Mouse (Mus musculus): ENCODE results near the gene Ganab.
A peak's percentile ranks its signal among the peaks of the same experiment; 100 is the strongest.

The Ganab gene

DNA sequence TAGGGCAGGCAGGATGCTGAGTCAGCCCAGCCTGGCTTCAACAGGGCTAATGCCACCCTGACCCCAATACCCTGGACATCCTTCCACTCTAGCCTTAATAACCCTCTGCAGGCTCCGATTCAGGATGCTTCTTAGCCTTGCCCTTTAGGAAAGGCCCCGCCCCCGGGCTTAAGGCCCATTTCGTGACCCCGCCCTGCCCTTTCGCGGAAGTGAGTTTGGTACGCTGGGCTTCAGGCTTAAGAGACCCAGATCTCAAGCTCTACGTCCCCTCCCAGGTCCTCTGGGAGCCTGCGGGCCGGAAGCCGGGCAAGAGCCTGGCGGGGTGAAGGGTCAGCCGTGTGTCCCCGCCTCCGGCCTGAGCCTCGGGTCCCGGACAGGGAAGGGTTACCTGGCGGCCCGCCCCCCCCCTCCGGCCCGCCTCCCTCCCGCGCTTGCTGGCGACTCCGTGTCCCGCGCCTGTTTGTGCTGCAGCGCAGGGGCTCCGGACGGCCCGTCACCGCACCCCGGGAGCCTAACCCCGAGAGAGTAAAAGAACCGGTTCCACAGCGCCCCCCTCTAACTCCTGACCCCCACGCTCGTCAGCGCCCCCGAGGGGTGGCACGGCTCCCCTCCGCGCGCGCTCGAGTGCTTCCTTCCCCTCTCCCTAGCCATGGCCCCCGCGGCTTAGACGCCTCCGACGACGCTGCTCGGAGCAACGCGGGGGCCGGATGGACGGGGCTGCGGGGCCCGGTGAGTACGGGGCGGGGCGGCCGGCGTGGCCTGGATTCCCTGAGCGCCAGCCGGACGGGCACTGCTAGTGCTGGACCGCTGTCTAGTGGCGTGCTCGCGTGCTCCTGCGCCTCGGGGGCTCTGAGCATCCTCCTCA lies 31.6 kb downstream of the Ganab start, which contains the start of the genes Rom1 and Eml3:
TSS of gene Rom1 (minus strand) at position 133 of the 865 bp plus-strand sequence.
TSS of gene Eml3 (plus strand) at position 329 of the 865 bp plus-strand sequence.
- peak; percentile 79 to 92 for DNase-seq (ENCODE audit: low spot score in 2 of 2)

GRCm38 (mm10) chr19:8930117-8930516 lies 32.2 kb downstream of the Ganab start:
- no peak for DNase-seq (ENCODE audit: low spot score in 2 of 2)

- DNase-seq (ENCODE audit: low spot score in 2 of 2), result no peak
These were observed 32.9 kb downstream of the Ganab start for GRCm38 (mm10) chr19:8930771-8931170.

- no peak for DNase-seq (ENCODE audit: low spot score in 2 of 2)
These were observed 38.9 kb downstream of the Ganab start for GRCm38 (mm10) chr19:8936736-8937135.

GRCm38 (mm10) chr19:8940526-8941133 lies 42.8 kb downstream of the Ganab start:
- no peak for DNase-seq (ENCODE audit: low spot score in 2 of 2)

- peak in 1 of 2 experiments; percentile 36 for DNase-seq (ENCODE audit: low spot score in 2 of 2)
These were observed 43.3 kb downstream of the Ganab start for GRCm38 (mm10) chr19:8941136-8941514.

DNA sequence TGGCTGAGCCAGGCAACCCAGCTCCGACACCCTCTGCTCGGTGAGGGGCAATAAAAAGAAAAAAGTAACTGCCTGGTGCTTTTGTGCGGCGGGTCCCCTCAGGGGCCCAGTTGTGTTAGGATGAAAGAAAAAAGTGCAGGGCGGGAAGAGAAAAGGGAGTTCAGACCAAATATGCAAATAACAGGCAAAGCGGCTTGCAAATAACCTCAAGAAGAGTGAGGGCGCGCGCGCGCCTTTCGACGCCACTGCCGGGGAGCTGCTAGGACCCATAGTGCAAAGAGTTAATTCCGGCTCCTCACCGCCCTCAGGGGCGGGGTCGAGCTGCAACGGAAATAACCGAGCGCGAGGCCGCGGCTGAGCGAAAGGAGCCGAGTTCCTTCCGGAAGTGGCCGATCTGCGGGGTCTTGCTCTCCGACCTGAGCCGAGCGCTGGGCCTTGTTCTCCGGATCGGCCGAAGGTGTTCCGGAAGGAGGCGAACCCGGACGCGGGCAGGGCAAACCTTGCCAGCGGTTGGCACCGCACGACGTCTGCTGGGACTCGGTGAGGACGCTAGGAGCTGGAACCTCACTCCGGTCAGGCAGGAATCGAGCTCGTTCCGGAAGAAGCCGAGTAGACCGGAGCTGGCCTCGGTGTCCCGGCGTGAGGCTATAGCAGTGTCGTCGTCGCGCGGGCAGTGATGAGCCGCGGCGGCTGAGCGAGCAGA lies 43.8 kb downstream of the Ganab start, which contains the start of gene Mta2:
TSS of gene Mta2 (plus strand) at position 361 of the 703 bp plus-strand sequence.
- peak; percentile 96 to 98 for DNase-seq (ENCODE audit: low spot score in 2 of 2)

- DNase-seq (ENCODE audit: low spot score in 2 of 2), result peak in 1 of 2 experiments; percentile 33
These were observed 44.5 kb downstream of the Ganab start for GRCm38 (mm10) chr19:8942276-8942964.

DNA sequence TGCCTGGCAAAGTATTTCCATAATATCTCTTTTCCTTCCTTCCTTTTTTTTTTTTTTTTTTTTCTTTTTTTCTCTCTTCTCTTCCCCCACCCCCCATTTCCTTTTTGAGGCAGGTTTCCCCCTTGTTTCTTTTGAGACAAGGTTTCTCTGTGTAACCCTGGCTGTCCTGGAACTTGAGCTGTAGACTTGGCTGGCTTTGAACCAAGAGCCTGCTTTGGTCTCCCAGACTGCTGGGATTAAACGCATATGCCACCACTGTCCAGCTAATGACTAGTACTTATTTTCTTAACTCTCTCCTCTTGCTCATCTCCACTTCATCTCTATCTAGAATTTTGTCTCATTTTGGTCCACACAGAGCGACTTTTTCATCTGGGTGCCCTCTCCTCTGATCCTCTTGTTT lies 45.2 kb downstream of the Ganab start:
- no peak for DNase-seq (ENCODE audit: low spot score in 2 of 2)

- DNase-seq (ENCODE audit: low spot score in 2 of 2), result no peak
These were observed 46.2 kb downstream of the Ganab start for GRCm38 (mm10) chr19:8944062-8944461.

- peak in 1 of 2 experiments; percentile 58 for DNase-seq (ENCODE audit: low spot score in 2 of 2)
These were observed 46.9 kb downstream of the Ganab start for GRCm38 (mm10) chr19:8944750-8945149.

- DNase-seq (ENCODE audit: low spot score in 2 of 2), result no peak
These were observed 47.4 kb downstream of the Ganab start for GRCm38 (mm10) chr19:8945251-8945650.

- no peak for DNase-seq (ENCODE audit: low spot score in 2 of 2)
These were observed 49.1 kb downstream of the Ganab start for GRCm38 (mm10) chr19:8946929-8947328.

DNA sequence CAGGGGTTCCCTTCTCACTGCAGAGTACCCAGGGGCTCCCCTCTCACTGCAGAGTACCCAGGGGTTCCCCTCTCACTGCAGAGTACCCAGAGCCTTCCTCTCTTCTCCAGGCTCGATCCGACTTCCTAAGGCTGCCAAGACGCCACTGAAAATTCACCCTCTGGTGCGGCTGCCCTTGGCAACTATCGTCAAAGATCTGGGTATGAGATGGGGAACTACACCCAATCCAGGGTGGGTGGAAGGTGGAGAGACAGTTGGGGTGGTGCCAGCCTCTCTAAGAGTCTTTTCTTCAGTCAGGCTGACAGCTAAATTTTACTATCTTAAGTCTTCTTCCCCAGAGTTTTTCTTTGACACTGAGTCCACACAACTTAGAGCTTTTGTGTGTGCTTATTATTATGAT lies 52.3 kb downstream of the Ganab start:
- no peak for DNase-seq (ENCODE audit: low spot score in 2 of 2)

- DNase-seq (ENCODE audit: low spot score in 2 of 2), result no peak
These were observed 54.4 kb downstream of the Ganab start for GRCm38 (mm10) chr19:8952241-8952640.

DNA sequence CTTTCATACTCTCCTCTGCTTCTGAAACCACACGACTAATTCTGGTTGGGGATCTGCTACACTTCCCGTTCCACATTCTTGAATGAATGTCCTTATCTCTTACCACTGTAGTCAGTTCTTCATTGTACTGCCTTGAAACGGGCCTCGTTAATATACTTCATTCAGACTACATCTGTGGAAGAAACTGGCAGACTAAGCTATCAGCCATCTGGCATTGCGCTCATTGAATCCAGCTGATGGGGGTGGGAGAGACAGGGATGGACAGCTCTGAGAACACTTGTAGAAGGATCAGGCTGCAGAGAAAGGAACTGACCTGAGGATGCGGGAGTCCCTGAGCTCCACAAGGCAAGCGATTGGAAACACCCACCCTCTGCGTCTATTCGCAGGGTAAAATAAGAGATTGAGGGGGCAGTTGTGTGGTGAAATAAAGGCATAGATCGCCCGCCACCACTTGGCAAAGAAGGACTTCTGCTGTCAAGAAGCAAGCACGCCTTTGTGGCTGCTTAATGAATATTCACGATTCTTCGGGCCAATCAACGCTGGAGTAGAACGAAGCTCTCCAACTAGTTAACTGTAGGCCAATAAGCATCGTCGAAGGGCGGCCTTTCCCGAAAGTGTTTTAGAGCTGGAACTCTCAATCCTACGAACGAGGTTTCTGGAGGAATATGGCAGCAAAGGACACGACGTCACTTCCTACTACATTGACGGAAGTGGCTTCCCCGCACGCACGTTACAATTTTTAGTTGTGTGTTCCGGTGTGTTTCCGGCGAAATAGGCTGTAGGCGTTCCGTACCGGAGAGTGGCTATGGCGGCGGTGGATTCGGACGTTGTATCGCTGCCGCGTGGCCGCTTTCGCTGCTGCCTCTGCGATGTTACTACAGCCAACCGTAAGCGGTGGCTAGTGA lies 55.5 kb downstream of the Ganab start, which contains the start of gene Tut1:
TSS of gene Tut1 (plus strand) at position 713 of the 905 bp plus-strand sequence.
- DNase-seq (ENCODE audit: low spot score in 2 of 2), result peak; percentile 85

GRCm38 (mm10) chr19:8954171-8954570 lies 56.3 kb downstream of the Ganab start:
- DNase-seq (ENCODE audit: low spot score in 2 of 2), result no peak

- no peak for DNase-seq (ENCODE audit: low spot score in 2 of 2)
These were observed 64.4 kb downstream of the Ganab start for GRCm38 (mm10) chr19:8962256-8962655.

DNA sequence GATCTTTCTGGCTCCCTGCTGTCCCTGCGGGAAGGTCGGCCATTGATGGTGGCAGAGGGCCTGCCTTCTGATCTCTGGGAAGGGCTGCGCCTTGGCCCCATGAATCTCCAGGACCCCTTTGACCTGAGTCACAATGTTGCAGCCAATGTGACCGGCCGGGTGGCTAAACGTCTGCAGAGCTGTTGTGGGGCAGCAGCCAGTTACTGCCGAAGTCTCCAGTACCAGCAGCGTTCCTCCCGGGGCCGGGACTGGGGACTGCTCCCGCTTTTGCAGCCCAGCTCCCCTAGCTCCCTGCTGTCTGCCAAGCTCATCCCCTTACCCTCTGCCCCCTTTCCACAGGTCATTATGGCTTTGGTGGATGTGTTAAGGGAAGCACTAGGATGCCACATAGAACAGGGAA lies 67.2 kb downstream of the Ganab start:
- no peak for DNase-seq (ENCODE audit: low spot score in 2 of 2)

- peak in 1 of 2 experiments; percentile 12 for DNase-seq (ENCODE audit: low spot score in 2 of 2)
These were observed 67.9 kb downstream of the Ganab start for GRCm38 (mm10) chr19:8965771-8966170.
